Comparison of ENCODE assay signal across 15 mouse cellular contexts in the genomic region with DNA sequence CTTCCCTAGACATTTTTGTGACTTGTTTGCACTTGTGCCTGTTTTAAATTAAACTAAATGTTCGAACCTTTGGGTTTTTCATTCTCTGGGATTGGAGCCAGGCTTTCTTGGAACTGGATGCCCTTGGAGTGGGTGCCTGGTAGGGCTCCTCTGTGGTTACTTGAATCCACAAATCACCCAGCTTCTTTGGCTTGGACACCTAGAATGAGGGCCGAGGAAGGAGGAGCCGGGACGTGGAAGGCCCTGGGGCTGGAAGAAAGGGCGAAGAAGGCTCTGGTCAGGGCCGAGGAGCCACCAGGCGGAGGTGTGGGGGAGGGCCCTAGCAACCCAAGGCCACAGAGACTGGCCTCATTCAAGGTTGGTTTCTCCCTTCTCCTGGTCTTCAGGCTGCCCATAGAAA. TPM values are rescaled to one million over a fixed set of nuclear protein-coding genes. Genes with fewer than 3 reads are reported as not detected.
DNase-seq lines count a peak whose midpoint lies in the region; ATAC-seq lines count a peak whose summit lies in the region.
"Had no signal": no experiment of that assay in that cellular context is flagged by ENCODE, and none has a peak within 500 bp of the region (broad histone marks: within the 10 kb centered on the region; RNA-seq: fewer than 3 reads in every experiment).

No protein-coding gene starts in this region.

- ATAC-seq in heart, embryonic 14.5 days (ENCODE audit: insufficient number of reproducible peaks, insufficient read depth, low FRiP score, low read depth) = no peak
- no peak for ATAC-seq in heart, embryonic 12.5 days (ENCODE audit: insufficient number of reproducible peaks, low FRiP score)

- H3K27ac ChIP-seq in heart, embryonic 14.5 days (replicated peaks in 1 of 2; ENCODE audit: control insufficient read depth in 1 of 2, insufficient read depth in 1 of 2, low read depth in 2 of 2, low read length in 2 of 2) = peak overlapping the region; percentile 20 to 37; a peak in 1 of 4 replicates
- H3K27ac ChIP-seq in heart, embryonic 12.5 days (ENCODE audit: poor library complexity, severe bottlenecking) = no peak overlapping the region
- H3K27ac ChIP-seq: forebrain, embryonic 10.5 days; limb, embryonic 12.5 days; neural tube, embryonic 13.5 days had no signal

- H3K36me3 ChIP-seq in heart, embryonic 14.5 days (ENCODE audit: control insufficient read depth, insufficient read depth, low read length) = peaks cover 6% of the 10 kb centered on the region; the same call in 1 of the 2 replicates
- no peaks in the 10 kb centered on the region for H3K36me3 ChIP-seq in heart, embryonic 12.5 days
- H3K36me3 ChIP-seq: forebrain, embryonic 10.5 days; limb, embryonic 12.5 days; neural tube, embryonic 13.5 days had no signal

- no peak overlapping the region for H3K4me3 ChIP-seq in heart, embryonic 14.5 days (ENCODE audit: control insufficient read depth in 1 of 2, insufficient read depth in 1 of 2, low read depth in 1 of 2, low read length in 2 of 2)
- no peak overlapping the region for H3K4me3 ChIP-seq in heart, embryonic 12.5 days
- H3K4me3 ChIP-seq: forebrain, embryonic 10.5 days; limb, embryonic 12.5 days; neural tube, embryonic 13.5 days had no signal

- H3K4me1 ChIP-seq in heart, embryonic 14.5 days (ENCODE audit: control insufficient read depth in 2 of 2, insufficient read depth in 2 of 2, low read length in 2 of 2) = peaks cover 36 to 42% of the 10 kb centered on the region in 2 experiments
- H3K4me1 ChIP-seq in heart, embryonic 12.5 days (replicated peaks) = peaks cover 44% of the 10 kb centered on the region

- no peaks in the 10 kb centered on the region for H3K9me3 ChIP-seq in heart, embryonic 14.5 days (ENCODE audit: control insufficient read depth, low read length)
- H3K9me3 ChIP-seq in heart, embryonic 12.5 days (replicated peaks) = no peaks in the 10 kb centered on the region
- H3K9me3 ChIP-seq: forebrain, embryonic 10.5 days; limb, embryonic 12.5 days; neural tube, embryonic 13.5 days had no signal

- H3K27me3 ChIP-seq in heart, embryonic 14.5 days (ENCODE audit: control insufficient read depth, insufficient read depth, low read length) = peaks cover 43% of the 10 kb centered on the region
- peaks cover 85% of the 10 kb centered on the region for H3K27me3 ChIP-seq in heart, embryonic 12.5 days (replicated peaks)
- H3K27me3 ChIP-seq: CH12.LX had no signal

- WGBS in heart, embryonic 14.5 days = 39% methylated on average over 7 of the region's 7 CpGs
- 53% methylated on average over 7 of the region's 7 CpGs for WGBS in heart, embryonic 12.5 days

- peak; percentile 76 for DNase-seq in ovary, postnatal 36 days (ENCODE audit: low spot score)
- no peak for DNase-seq in ovary, postnatal 14 days (ENCODE audit: low spot score)
- peak; percentile 54 for DNase-seq in fibroblast of lung, adult 2 months (ENCODE audit: low read depth)
- DNase-seq in thymus, postnatal 10 days (ENCODE audit: low spot score in 2 of 2) = no peak
- DNase-seq in spleen, postnatal 36 days (ENCODE audit: low spot score in 2 of 2) = no peak
- DNase-seq: heart, postnatal 14 days; lung, postnatal 4 days; midbrain, embryonic 14.5 days; right cerebral cortex, postnatal 14 days had no signal

- H3K9ac ChIP-seq in heart, embryonic 14.5 days (ENCODE audit: low read length) = no peak overlapping the region
- no peak overlapping the region for H3K9ac ChIP-seq in heart, embryonic 12.5 days
- H3K9ac ChIP-seq: limb, embryonic 12.5 days; neural tube, embryonic 13.5 days had no signal

- H3K4me2 ChIP-seq in heart, embryonic 14.5 days (ENCODE audit: low read length) = no peak overlapping the region
- no peak overlapping the region for H3K4me2 ChIP-seq in heart, embryonic 12.5 days
- H3K4me2 ChIP-seq: limb, embryonic 12.5 days; neural tube, embryonic 13.5 days had no signal

RNA-seq across cellular contexts. Expression of gene Ankrd63, which starts 5.8 kb away (rescaled TPM):
- 2.1 and 3.0 TPM in 2 replicates for polyA plus RNA-seq in heart, embryonic 14.5 days (2014; fragmentation: Nextera tagmentation; extraction: Ambion mirVana)
- 1.2 and 1.4 TPM in 2 replicates for polyA plus RNA-seq in heart, embryonic 12.5 days (2016; fragmentation: Nextera tagmentation; extraction: Ambion mirVana)
- polyA plus RNA-seq: forebrain, embryonic 10.5 days; limb, embryonic 12.5 days; midbrain, embryonic 14.5 days; neural tube, embryonic 13.5 days had no signal

RNA-seq across cellular contexts. Expression of gene Plcb2, which starts 30.3 kb away (rescaled TPM):
- polyA plus RNA-seq in heart, embryonic 14.5 days (2014; fragmentation: Nextera tagmentation; extraction: Ambion mirVana) = 2.0 and 2.6 TPM in 2 replicates
- polyA plus RNA-seq in heart, embryonic 12.5 days (2016; fragmentation: Nextera tagmentation; extraction: Ambion mirVana) = 1.4 and 1.5 TPM in 2 replicates

RNA-seq across cellular contexts. Expression of gene Pak6, which starts 34.9 kb away (rescaled TPM):
- polyA plus RNA-seq in heart, embryonic 14.5 days (2014; fragmentation: Nextera tagmentation; extraction: Ambion mirVana) = 8.3 and 8.6 TPM in 2 replicates
- 4.6 and 5.8 TPM in 2 replicates for polyA plus RNA-seq in heart, embryonic 12.5 days (2016; fragmentation: Nextera tagmentation; extraction: Ambion mirVana)

RNA-seq across cellular contexts. Expression of gene Inafm2, which starts 47.6 kb away (rescaled TPM):
- 64.4 and 68.0 TPM in 2 replicates for polyA plus RNA-seq in heart, embryonic 14.5 days (2014; fragmentation: Nextera tagmentation; extraction: Ambion mirVana)
- 33.8 and 37.3 TPM in 2 replicates for polyA plus RNA-seq in heart, embryonic 12.5 days (2016; fragmentation: Nextera tagmentation; extraction: Ambion mirVana)

Comparison
In these comparisons a context has a peak if more than half of its experiments do, and no peak if none do; other contexts are left out.
1. DNase-seq: peak in ovary, postnatal 36 days (single experiment) and fibroblast of lung, adult 2 months (single experiment); none in ovary, postnatal 14 days (single experiment), thymus, postnatal 10 days (0 of 2) and spleen, postnatal 36 days (0 of 2).